Mouse (Mus musculus): ENCODE measurements around the gene Ybx3.

DNA sequence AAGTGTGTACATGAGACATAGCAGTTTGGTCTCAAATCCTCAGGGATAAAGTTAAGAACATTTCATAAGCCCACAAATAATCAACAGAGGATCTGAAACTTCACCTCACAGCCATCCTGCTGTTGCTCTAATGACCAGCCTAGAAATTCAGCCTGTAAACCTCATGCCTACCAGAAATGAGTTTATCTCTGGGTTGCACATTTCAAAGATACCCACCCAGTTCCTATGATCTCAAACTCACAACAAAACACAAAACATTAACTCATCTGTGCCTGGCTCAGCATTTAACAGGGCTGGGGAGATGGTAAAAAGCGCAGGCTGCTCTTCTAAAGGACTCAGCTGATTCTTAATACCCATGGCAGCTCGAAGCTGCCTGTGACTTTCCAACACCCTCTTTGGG, 23.9 kb downstream of the Ybx3 start:
- TF ChIP-seq POLR2A (IDR thresholded peaks at IDR 0.05; ENCODE audit: borderline replicate concordance, low read depth, low read length): no peak
- no peak for TF ChIP-seq CTCF (IDR thresholded peaks at IDR 0.05; ENCODE audit: low read depth, low read length)

All from bone marrow macrophage, adult 2 months (primary cell).